Mouse (Mus musculus) thymus, postnatal 4 days (tissue): Measurements from ENCODE around the gene Nup35.

Source experiments
- DNase-seq: peaks from one replicate; pipeline ENCODE4 v3.0.0; 2021

Gene Nup35

GRCm38 (mm10) chr2:80616854-80617737, at the start of gene Nup35, which contains the start of gene Dusp19:
TSS of gene Nup35 (plus strand) at chr2:80617236.
TSS of gene Dusp19 (plus strand) at chr2:80617045.
- DNase-seq: peak; percentile 93

DNA sequence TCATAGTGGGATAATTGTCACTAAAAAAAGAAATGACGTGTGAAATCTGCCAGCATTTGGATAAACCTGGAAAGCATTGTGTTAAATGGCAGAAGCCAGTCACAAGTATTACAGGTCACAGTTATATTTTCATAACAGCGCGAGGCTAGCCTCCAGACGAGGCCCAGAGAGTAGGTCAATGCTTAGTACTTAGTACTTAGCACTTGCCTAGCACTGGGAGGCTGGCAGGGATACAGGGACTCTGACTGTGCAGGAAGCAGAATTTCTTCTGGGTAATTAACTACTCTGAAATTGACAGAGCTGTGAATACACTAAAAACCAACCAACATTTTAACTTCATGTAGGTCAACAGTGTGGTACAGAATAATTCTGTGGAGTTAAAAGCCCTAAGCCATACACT, 49.6 kb upstream of the Nup35 start:
- DNase-seq: no peak

DNA sequence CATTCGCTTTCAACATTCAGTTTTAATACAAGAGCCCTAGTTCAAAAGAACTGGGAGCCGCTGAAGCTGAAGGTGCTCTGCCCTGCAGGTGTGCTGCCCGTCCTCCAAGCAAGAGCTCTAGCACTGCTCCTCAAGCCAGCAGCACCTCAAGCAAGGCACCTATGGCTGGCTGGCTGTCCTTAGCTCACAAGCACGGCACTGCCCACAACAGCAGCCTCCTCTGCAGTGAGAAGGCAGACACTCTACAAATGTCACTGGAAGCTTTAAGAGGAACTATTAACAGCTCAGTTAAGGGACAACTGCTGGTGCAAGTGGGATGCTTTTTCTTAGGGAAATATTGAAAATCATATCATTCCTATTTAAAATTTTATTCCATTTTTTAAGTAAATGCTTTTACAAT, 46.4 kb upstream of the Nup35 start:
- DNase-seq: no peak

DNA sequence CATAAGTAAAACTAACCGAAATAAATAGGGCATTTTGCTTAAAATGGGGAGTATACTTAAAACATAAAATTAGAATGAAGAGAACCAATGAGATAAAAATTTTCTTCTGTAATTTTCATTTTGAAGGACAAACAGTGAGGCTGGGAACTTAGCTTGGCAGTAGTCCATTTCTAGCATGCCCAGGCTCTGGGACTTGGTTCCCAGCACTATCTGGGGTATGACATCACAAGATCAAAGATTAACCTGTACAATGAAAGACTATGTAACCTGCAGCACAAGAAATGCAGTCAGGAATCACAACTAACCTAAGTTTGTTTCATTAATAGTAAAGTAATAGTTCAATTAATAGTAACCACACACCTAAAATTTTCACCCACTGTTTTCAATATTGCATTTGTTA, 39.8 kb upstream of the Nup35 start:
- DNase-seq: no peak

DNA sequence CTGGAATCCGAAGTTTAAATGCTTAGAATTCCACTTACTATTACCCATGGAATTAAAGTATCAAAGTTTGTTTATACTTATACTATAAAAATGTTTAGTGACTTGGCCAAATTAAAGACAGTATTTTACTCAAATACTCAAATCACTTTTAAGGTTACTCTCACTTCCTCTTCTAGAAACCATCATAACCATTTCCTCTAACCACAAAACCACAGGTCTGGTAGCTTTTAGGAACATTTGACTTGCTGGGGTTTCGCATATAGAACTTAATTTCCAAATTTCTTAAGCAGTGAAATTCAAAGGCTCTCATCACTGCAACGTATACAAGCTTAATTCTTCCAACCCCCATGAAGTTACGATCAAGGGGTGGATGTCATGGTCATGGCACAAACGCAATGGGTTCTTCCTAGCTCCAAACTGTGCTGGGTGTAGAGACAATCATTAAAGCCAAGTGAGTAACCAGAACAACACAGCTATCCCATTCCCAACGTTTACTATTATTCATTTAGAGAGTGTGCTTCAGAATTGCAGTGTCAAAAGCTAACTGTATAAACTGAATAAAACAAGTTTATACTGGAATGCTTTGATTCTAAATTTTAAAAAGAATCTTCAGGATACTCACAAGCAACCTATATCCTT, 37.7 kb upstream of the Nup35 start:
- DNase-seq: no peak

DNA sequence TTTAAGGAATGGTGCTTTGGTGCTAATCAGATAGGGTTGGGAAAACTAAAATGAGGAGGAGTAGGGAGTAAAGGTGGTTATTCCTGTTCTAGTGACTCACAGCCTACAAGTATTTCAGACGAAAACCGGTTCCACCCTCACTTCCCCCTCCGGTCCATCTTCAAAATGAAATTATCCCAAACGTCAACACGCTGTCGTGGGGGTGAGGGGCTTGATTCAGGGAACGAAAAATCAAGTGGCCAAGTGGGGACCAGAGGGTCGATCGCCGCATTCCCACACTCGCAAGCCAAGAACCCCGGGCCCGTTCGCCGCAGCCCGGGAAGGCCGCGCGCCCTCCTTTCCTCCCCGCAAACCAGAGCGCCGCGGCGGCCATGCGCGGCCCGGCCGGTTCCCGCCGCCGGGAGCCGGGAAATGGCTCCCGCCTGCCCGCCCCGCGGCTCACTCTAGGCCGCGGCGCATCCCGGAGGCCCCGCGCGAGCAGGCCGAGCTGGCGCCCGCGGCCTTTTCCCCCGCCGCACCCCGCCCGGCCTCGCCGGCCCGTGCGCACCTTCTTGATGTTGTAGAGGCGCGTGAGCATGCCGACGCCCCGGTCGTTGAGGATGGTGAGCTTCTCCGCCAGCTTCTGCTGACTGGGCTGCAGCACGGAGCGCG, 36.6 kb upstream of the Nup35 start:
- DNase-seq: no peak

GRCm38 (mm10) chr2:80581043-80581711, 35.9 kb upstream of the Nup35 start, which contains the start of gene Nckap1:
TSS of gene Nckap1 (minus strand) at chr2:80581380.
- peak; percentile 92 for DNase-seq

DNA sequence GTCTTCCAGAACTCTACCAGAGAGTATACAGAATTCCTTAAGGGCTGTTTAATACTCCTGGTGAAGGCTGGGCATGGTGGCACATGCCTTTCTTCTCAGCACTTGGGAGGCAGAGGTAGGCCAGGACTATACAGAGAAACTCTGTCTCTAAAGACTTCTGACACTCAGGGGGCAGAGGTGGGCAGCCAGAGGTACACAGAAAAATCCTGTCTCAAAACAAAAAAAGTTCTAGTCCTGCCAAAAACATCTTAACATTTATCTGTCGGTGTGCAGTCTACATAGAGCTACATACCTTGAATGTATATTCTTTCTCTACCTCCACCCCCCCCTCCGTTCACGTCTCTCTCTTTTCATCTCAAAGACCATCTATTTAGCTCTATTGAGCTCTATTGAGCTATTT, 34.7 kb upstream of the Nup35 start:
- DNase-seq: no peak

- no peak for DNase-seq
Observed at GRCm38 (mm10) chr2:80594215-80594918, 22.7 kb upstream of the Nup35 start.

DNA sequence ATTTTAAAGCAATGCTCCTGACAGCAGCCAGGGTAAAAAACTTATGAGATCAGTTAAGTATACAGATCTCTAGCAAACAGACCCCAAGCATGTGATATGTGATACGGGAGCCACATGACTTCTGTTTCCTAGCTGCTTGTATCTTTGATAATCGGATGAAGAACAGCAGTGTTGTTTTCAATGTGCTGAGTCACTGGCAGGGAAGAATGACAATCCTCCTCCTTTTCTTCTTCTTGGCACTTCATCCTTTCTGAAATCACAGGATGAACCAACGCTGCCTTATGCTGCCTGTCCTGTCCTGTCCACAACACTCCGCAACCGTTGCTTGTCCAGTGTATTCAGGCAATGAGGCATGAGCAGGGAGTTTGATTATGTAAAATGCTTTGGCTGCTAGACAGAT, 20.1 kb upstream of the Nup35 start:
- DNase-seq: no peak

DNA sequence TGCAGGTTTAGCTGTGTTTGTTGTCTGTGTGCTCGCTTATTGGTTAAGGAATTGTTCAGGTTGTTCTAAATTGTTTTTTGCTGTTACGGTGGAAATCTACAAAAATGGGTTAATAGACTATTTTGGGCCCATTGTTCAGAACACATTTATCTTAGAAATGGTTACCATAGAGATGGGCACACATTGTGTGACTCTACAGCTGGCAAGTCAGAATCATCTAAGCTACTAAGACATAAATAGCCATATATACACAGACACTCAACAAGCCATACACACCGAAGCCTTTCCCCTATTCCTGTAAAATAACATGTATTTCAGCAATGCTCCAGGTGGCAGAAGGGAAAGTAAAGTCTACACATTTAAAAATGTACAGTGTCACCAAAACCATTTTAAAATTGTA, 17.2 kb upstream of the Nup35 start:
- no peak for DNase-seq

DNA sequence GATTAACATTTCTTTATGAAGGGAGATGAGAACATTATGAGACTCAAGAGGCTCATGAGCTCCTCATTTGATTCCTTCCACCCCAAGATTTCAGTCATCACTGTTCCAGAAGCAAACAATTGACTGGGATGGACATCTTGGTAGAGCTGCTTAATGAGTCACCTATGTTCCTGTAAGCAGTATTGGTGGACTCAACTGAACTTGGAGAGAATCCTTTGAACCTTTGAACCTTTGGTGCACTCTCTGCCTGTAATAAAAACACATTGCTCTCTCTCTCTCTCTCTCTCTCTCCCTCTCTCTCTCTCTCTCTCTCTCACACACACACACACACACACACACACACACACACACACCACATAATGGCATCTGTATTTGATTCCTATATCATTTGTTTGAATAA, 16.4 kb upstream of the Nup35 start:
- no peak for DNase-seq

GRCm38 (mm10) chr2:80602756-80603155, 14.3 kb upstream of the Nup35 start:
- DNase-seq: no peak

DNA sequence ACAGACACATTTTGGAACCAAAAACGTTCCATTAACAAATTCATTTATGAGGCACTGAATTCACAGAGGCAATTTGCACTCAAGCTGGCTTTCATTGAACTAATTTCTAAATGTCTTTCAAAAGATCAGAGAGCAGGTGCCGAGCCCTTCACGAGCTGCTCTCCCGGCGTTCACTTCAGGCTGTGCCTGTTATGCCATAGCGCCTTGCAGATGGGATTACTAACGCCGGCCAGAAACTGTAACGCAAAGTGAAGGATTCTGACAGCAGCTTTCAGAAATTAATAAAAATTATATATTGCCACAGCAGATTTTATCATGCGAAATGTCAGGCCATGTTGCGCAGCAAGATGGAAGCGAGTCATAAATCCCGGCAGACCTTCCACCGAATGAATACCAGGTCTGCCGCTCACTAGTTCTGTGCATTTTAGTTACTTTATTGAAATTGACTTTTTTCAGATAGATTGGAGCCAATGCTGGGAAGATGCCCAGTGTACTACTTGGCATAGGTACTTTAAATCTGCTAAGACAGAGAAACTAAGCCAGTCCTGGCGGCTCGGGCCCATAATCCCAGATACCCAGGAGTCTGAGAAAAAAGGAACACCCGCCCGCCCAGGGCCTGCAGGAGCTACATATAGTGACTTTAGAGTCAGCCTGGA, 13.1 kb upstream of the Nup35 start:
- DNase-seq: no peak

DNA sequence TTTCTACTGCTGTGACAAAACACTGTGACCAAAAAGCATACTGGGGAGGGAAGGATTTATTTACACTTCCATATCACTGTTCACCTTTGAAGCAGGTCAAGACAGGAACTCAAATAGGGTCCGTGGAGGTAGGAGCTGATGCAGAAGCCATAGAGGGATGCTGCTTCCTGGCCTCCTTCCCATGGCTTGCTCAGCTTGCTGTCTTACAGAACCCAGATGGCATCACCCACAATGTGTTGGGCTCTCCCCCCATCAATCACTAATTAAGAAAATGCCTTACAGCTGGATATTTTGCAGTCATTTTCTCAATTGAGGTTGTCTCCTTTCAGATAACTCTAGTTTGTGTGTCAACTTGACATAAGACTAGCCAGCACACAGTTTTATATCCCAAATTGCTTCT, 4.8 kb upstream of the Nup35 start:
- no peak for DNase-seq

DNA sequence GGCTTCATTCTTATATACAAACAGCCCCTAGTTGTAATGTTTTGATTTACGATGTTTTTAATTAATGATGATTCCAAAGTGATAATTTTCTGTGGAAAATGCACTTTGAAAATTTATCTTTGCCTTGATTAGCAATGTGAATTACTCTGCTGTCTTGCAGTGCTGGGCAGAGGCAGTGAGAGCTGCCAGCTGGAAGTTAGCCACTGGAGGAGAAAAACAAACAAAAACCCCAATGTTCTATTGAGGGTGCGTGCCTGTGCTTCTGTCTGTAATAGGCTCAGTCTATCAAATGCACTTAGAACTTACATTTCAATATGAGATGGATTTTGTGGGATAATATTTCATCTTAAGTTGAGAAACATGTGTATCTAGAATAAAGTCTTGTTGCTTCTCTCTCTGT, 4.2 kb upstream of the Nup35 start:
- no peak for DNase-seq

DNA sequence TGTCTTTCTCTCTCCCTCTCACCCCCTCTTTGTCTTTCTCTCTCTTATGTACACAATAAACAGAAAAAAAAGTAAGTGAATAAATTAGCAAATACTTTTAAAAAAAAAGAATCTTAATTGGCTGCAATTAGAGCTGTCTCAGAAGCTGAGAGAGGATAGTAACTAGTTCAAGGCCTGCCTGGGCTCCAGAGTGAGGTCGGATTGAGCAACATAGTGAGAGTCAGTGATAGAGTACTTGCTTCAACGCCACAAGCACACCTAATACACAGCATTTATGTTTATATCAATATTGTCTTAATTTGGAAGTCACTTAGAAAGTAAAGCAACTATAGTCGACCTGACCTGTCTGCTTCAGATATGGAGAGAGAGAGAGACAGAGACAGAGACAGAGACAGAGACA, 2.0 kb downstream of the Nup35 start:
- DNase-seq: no peak

GRCm38 (mm10) chr2:80621921-80622320, 4.9 kb downstream of the Nup35 start:
- no peak for DNase-seq

- no peak for DNase-seq
Observed at GRCm38 (mm10) chr2:80624523-80624922, 7.5 kb downstream of the Nup35 start.

DNA sequence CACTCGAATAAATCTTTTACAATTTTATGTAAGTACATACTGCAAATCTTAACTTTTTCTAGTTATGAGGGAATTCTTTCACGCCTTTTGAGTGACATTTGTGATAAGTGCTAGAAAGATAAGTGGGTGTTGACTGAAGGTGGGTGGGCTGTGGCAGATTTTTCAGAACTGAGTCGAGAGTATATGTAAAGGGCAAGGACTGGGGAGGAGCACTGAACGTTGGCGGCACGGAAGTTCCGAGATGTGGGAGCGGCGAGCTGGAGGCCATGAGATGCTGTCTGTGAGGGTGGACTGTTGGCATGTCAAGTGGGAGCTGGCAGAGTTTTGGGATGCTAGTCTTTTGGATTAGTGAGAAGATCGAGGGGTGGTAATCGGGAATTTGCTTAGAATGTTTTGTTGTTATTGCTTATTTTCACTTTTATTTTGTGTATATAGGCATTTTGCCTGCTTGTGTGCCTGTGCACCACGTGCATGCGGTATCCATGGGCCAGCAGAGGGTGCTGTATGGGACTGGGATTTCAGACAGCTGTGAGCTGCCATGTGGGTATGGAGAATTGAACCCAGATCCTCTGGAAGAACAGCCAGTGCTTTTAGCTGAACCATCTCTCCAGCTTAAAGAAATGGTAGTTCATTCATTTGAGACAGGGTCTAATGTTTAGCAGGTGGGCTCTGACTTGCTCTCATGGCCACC, 15.4 kb downstream of the Nup35 start:
- DNase-seq: no peak
